Mouse (Mus musculus): Measurements from ENCODE around the gene Pakap. TPM values are rescaled to one million over a fixed set of nuclear protein-coding genes. Genes with fewer than 3 reads are reported as not detected.

Gene Pakap
- polyA plus RNA-seq, 1 experiment from 2014 or later: 10.5 TPM

DNA sequence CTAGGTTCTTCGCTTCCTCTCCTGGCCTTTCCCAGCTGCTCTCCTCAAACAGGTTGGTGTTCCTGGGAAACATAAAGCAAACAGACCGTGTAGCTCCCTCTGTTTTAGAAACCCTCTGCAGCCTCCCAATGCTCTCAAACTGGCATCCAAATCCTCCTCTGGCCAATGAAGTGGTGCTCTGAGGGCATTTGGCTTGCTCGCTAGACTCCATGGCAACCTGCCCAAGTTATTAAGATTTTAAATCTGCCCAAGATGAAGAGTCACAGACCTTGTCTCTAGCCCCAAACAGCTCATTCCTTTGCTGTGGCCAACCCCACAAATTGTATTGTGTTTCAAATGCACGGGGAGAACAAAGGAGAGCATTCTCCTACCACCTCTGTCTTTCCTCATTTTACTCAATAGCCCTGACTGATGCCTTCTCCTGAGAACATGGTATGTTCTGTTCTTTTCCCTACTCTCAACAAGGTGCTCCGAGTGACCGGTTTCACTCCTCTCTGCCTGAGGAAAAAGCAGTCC is 356.6 kb downstream of the Pakap start:
- Histone ChIP-seq H3K27me3 (no peaks in the 10 kb centered on the region), H3K9me3 (no peaks in the 10 kb centered on the region), H3K27ac (replicated peaks) (no peak overlapping the region), H3K36me3 (no peaks in the 10 kb centered on the region), H3K4me3 (no peak overlapping the region), H3K4me2 (no peak overlapping the region), H3K4me1 (replicated peaks) (0 out of 2 replicates have a peak, but pooled peaks cover 4% of the 10 kb centered on the region), H3K9ac (no peak overlapping the region)
- no peak for ATAC-seq (ENCODE audit: low FRiP score, low read depth)
- WGBS: 68% methylated on average over 6 of the region's 6 CpGs

GRCm38 (mm10) chr4:57927464-57928205 is 359.7 kb downstream of the Pakap start:
- no peak overlapping the region for H3K9ac ChIP-seq
- H3K36me3 ChIP-seq: no peaks in the 10 kb centered on the region
- no peaks in the 10 kb centered on the region for H3K9me3 ChIP-seq
- H3K27ac ChIP-seq (replicated peaks): no peak overlapping the region
- peak; percentile 73; the same call in 1 of the 2 replicates for ATAC-seq (ENCODE audit: low FRiP score, low read depth)
- no peaks in the 10 kb centered on the region for H3K27me3 ChIP-seq
- 27% methylated on average over 3 of the region's 3 CpGs for WGBS
- H3K4me3 ChIP-seq: no peak overlapping the region
- H3K4me2 ChIP-seq: no peak overlapping the region
- H3K4me1 ChIP-seq (replicated peaks): no peaks in the 10 kb centered on the region

DNA sequence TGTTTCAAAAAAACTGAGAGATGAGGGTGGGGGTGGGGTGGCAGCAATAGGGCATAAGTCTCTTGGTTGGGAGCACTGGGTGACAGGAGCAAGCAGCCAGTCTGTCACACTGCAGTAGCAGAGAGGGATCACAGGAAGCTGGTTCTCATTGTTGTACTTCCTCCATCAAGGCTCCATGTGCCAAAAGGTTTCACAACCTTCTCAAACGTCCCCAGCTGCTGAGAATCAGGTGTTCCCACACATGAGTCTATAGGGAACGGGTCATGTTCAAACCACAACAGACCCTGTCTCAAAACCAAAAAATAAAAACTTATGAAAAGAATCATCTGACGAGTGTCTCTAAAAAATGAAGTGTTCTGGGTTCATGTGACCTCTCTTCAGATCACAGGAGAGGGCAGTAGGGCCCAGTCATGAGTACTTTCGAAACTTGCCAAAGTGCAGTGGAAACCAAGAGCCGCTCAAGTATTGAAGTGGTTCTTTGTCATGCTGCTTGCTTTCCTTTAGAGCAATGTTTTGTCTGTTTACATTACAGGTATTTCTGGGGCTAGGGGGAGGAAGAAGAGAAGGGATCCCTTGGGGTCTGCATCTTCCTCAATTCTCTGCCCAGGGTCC is 362.7 kb downstream of the Pakap start:
- H3K36me3 ChIP-seq: no peaks in the 10 kb centered on the region
- no peak overlapping the region for H3K4me2 ChIP-seq
- H3K4me3 ChIP-seq: no peak overlapping the region
- no peak overlapping the region for H3K27ac ChIP-seq (replicated peaks)
- no peaks in the 10 kb centered on the region for H3K27me3 ChIP-seq
- WGBS: 82% methylated on average over 5 of the region's 5 CpGs
- no peaks in the 10 kb centered on the region for H3K9me3 ChIP-seq
- H3K9ac ChIP-seq: no peak overlapping the region
- no peaks in the 10 kb centered on the region for H3K4me1 ChIP-seq (replicated peaks)
- no peak for ATAC-seq (ENCODE audit: low FRiP score, low read depth)

- H3K4me2 ChIP-seq: no peak overlapping the region
- no peaks in the 10 kb centered on the region for H3K4me1 ChIP-seq (replicated peaks)
- no peak overlapping the region for H3K9ac ChIP-seq
- H3K4me3 ChIP-seq: no peak overlapping the region
- no peaks in the 10 kb centered on the region for H3K36me3 ChIP-seq
- no peak for ATAC-seq (ENCODE audit: low FRiP score, low read depth)
- H3K27me3 ChIP-seq: no peaks in the 10 kb centered on the region
- WGBS: 81% methylated on average over 5 of the region's 5 CpGs
- no peak overlapping the region for H3K27ac ChIP-seq (replicated peaks)
- no peaks in the 10 kb centered on the region for H3K9me3 ChIP-seq
These were observed 366.2 kb downstream of the Pakap start for GRCm38 (mm10) chr4:57934181-57934580.

- Histone ChIP-seq H3K9me3 (no peaks in the 10 kb centered on the region), H3K4me1 (replicated peaks) (no peaks in the 10 kb centered on the region), H3K27me3 (no peaks in the 10 kb centered on the region), H3K4me2 (no peak overlapping the region), H3K36me3 (peaks cover 2% of the 10 kb centered on the region), H3K9ac (no peak overlapping the region), H3K27ac (replicated peaks) (no peak overlapping the region), H3K4me3 (no peak overlapping the region)
- no peak for ATAC-seq (ENCODE audit: low FRiP score, low read depth)
- WGBS: 92% methylated on average over 6 of the region's 6 CpGs
These were observed 369.3 kb downstream of the Pakap start for GRCm38 (mm10) chr4:57937292-57937691.

DNA sequence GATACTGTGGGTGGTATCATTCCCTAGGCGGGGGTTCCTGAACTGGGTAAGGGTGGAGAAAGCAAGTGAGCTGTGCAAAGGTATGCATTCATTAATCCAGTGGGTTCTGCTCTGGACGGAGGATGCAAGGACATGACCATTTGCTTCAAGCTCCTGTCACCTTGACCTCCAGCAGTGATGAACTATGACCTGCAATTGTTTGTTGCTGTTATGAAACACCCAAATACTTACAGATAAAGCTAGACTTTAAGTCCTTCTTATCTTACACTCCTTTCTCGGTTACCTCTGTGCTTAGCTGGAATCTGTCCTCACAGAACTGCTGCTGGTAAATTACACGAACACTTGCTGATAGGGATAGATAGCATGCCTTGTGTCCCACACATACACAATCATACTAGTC is 372.7 kb downstream of the Pakap start:
- Histone ChIP-seq H3K36me3 (peaks cover 30% of the 10 kb centered on the region), H3K9me3 (no peaks in the 10 kb centered on the region), H3K27ac (replicated peaks) (no peak overlapping the region), H3K27me3 (no peaks in the 10 kb centered on the region), H3K4me3 (no peak overlapping the region), H3K4me1 (replicated peaks) (no peaks in the 10 kb centered on the region), H3K4me2 (no peak overlapping the region), H3K9ac (no peak overlapping the region)
- ATAC-seq (ENCODE audit: low FRiP score, low read depth): no peak
- WGBS: 91% methylated on average over 4 of the region's 4 CpGs

GRCm38 (mm10) chr4:57942892-57943291 is 374.9 kb downstream of the Pakap start:
- Histone ChIP-seq H3K4me3 (no peak overlapping the region), H3K27ac (replicated peaks) (no peak overlapping the region), H3K9ac (no peak overlapping the region), H3K36me3 (peaks cover 40% of the 10 kb centered on the region), H3K4me1 (replicated peaks) (no peaks in the 10 kb centered on the region), H3K4me2 (no peak overlapping the region), H3K27me3 (no peaks in the 10 kb centered on the region), H3K9me3 (no peaks in the 10 kb centered on the region)
- no peak for ATAC-seq (ENCODE audit: low FRiP score, low read depth)
- 92% methylated on average over 2 of the region's 2 CpGs for WGBS

Other genes starting within 250 kb of the Pakap start
- gene Palm2, start 133.9 kb upstream of the Pakap start, polyA plus RNA-seq (2015; fragmentation: Nextera tagmentation; extraction: Ambion mirVana): 21.6 TPM in 2 replicates
- 11.4 and 12.2 TPM in 2 replicates for gene Akap2, start 149.5 kb downstream of the Pakap start, polyA plus RNA-seq (2015; fragmentation: Nextera tagmentation; extraction: Ambion mirVana)